Mouse (Mus musculus) forebrain, postnatal 0 days (tissue): Measurements from ENCODE around the gene Rnft1. TPM values are rescaled to one million over a fixed set of nuclear protein-coding genes. Genes with fewer than 3 reads are reported as not detected.

ENCODE experiments used
- ATAC-seq: fragments of 200-750 bp; cut with Nextera tagmentation; 2 replicates; pipeline ENCODE4 v1.8.0; 2017; ENCODE audit warnings: mild to moderate bottlenecking, moderate library complexity
- DNase-seq: peaks from one replicate; pipeline ENCODE4 v3.0.0-alpha.2; 2015
- H3K27ac ChIP-seq: fragments of 300-500 bp; sonication (generic); 2 replicates; pipeline ENCODE4 v1.5.1; 2014; ENCODE audit warnings: low read depth, mild to moderate bottlenecking, antibody characterized with exemption, low read length, moderate library complexity, mixed read lengths
- H3K27me3 ChIP-seq: fragments of 300-500 bp; sonication (generic); 2 replicates; pipeline ENCODE4 v1.6.1; 2014; ENCODE audit warnings: mild to moderate bottlenecking, low read length, mixed read lengths; ENCODE audit not compliant: insufficient read depth
- H3K36me3 ChIP-seq: fragments of 300-500 bp; sonication (generic); 2 replicates; pipeline ENCODE4 v1.6.1; 2014; ENCODE audit warnings: mild to moderate bottlenecking, moderate library complexity; ENCODE audit not compliant: insufficient read depth
- H3K4me1 ChIP-seq: fragments of 300-500 bp; sonication (generic); 2 replicates; pipeline ENCODE4 v1.6.1; 2014; ENCODE audit warnings: antibody characterized with exemption; ENCODE audit not compliant: insufficient read depth
- H3K4me2 ChIP-seq: fragments of 300-500 bp; sonication (generic); 2 replicates; pipeline ENCODE4 v1.6.1; 2014; ENCODE audit warnings: low read depth, mild to moderate bottlenecking, moderate library complexity
- H3K4me3 ChIP-seq: fragments of 300-500 bp; sonication (generic); 2 replicates; pipeline ENCODE4 v1.5.1; 2014; ENCODE audit warnings: low read depth, low read length, mixed read lengths
- H3K9ac ChIP-seq: fragments of 300-500 bp; sonication (generic); 2 replicates; pipeline ENCODE4 v1.6.1; 2014; ENCODE audit warnings: mild to moderate bottlenecking
- H3K9me3 ChIP-seq: fragments of 300-500 bp; sonication (generic); 2 replicates; pipeline ENCODE4 v1.6.1; 2016; ENCODE audit warnings: low read length
- CTCF ChIP-seq: sonication (generic); IDR thresholded peaks from 2 replicates; pipeline ENCODE4 v1.5.1; 2016; ENCODE audit warnings: antibody characterized with exemption, control low read depth, low read depth
- WGBS: fragments of 180-500 bp; shearing (Covaris S2); extraction: QIAGEN DNeasy Blood & Tissue Kit; methylation state at CpG from one replicate; pipeline ENCODE4 v1.1.7; 2014; 5-methylcytosine and 5-hydroxymethylcytosine counted together
- polyA plus RNA-seq: library from polyadenylated mRNA; unstranded; fragments of >200 nt; fragmentation: Nextera tagmentation; extraction: Ambion mirVana; gene quantifications from 2 replicates; pipeline ENCODE4 v1.2.1, GENCODE M21; 2015
- total RNA-seq: library from RNA; depleted of rRNA; stranded (reverse); fragments of >200 nt; gene quantifications from 2 replicates; pipeline ENCODE4 v1.2.3, GENCODE M21; 2014

Gene Rnft1
- total and polyA plus RNA-seq, 2 experiments from 2014 or later = 10.2 to 15.0 TPM

- peak; percentile 74 for DNase-seq
- Histone ChIP-seq H3K27ac (peak overlapping the region; percentile 80), H3K9ac (peak overlapping the region; percentile 69), H3K36me3 (peaks cover 6% of the 10 kb centered on the region; the same call in 1 of the 2 replicates), H3K4me2 (peak overlapping the region; percentile 64), H3K4me1 (peaks cover 9% of the 10 kb centered on the region), H3K4me3 (peak overlapping the region; percentile 62), H3K9me3 (no peaks in the 10 kb centered on the region), H3K27me3 (no peaks in the 10 kb centered on the region)
- peak; percentile 16; the same call in 1 of the 2 replicates for TF ChIP-seq CTCF
- under 1% methylated on average over 25 of the region's 25 CpGs for WGBS
- ATAC-seq = peak; percentile 59
These were observed 553 bp downstream of the Rnft1 start for GRCm38 (mm10) chr11:86484910-86485510.

DNA sequence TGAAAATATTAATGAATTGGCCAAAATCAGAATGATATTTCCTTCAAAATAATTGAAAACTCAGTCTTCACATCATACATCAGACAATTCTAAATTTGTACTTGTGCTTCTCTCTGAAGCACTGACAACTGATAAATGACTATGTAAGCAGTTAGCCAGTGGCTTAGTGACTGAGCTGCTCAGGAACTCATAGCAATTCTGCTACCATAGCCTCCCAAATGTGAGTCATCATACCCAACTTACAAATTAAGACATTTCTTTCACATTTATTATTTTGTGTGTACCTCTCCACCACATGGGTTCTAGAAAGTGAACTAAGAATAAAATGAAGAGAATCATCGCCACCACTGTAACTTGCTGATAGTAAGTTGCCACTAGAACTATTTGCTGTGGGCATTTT, 6.3 kb downstream of the Rnft1 start:
- Histone ChIP-seq H3K27me3 (no peaks in the 10 kb centered on the region), H3K9ac (no peak overlapping the region), H3K4me2 (no peak overlapping the region), H3K27ac (no peak overlapping the region), H3K4me3 (no peak overlapping the region), H3K4me1 (peaks cover 5% of the 10 kb centered on the region), H3K9me3 (no peaks in the 10 kb centered on the region), H3K36me3 (peaks cover 13% of the 10 kb centered on the region)
- ATAC-seq = no peak
- 89% methylated on average over 1 of the region's 1 CpGs for WGBS
- DNase-seq = no peak
- no peak for TF ChIP-seq CTCF

DNA sequence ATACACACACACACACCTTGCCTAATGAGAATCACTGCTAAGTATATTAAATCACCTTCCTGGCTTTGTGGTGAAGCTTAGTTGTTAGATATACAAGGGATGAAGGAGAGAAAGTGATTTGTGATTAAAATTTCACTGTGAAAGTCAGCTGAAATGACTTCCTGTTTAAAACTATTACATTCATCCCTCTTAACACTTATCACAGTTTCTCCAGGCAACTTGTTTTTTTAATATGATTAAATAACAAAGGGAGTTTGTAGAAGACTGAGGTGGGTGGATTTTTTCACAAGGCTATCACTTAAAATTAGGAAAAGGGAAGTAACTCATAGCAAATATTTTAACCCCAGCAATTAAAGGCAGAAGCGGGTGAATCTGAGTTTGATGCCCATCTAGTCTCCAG, 12.9 kb downstream of the Rnft1 start:
- Histone ChIP-seq H3K4me1 (no peaks in the 10 kb centered on the region), H3K9me3 (no peaks in the 10 kb centered on the region), H3K4me3 (no peak overlapping the region), H3K9ac (no peak overlapping the region), H3K36me3 (peaks cover 18% of the 10 kb centered on the region), H3K27me3 (no peaks in the 10 kb centered on the region), H3K4me2 (no peak overlapping the region), H3K27ac (no peak overlapping the region)
- ATAC-seq (no peak), DNase-seq (no peak)
- 97% methylated on average over 1 of the region's 1 CpGs for WGBS
- no peak for TF ChIP-seq CTCF

DNA sequence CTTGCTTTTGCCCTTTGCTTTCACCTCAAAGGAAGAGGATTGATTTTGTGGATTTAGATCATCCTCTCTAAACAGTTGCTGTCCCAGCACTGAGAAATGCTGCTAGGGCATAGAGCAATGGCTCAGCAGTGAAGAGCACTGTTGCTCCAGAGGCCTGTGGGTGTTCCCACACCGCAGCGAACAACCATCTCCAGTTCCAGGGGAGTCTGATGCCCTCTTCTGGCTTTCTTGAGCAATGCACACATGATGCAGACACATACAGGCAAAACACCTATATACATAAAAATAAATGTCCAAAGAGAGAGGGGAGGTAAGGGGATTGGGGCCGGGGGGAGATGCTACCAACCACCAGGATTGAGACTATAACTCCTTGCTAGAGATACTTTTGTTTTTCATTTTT, 13.5 kb downstream of the Rnft1 start:
- peaks cover 22% of the 10 kb centered on the region for H3K36me3 ChIP-seq
- H3K27me3 ChIP-seq = no peaks in the 10 kb centered on the region
- DNase-seq = peak; percentile 15
- H3K9me3 ChIP-seq = no peaks in the 10 kb centered on the region
- no peak for ATAC-seq
- WGBS = 79% methylated on average over 3 of the region's 3 CpGs
- no peak overlapping the region for H3K9ac ChIP-seq
- H3K4me3 ChIP-seq = no peak overlapping the region
- H3K4me2 ChIP-seq = no peak overlapping the region
- no peak overlapping the region for H3K27ac ChIP-seq
- no peaks in the 10 kb centered on the region for H3K4me1 ChIP-seq
- peak; percentile 46 for TF ChIP-seq CTCF

DNA sequence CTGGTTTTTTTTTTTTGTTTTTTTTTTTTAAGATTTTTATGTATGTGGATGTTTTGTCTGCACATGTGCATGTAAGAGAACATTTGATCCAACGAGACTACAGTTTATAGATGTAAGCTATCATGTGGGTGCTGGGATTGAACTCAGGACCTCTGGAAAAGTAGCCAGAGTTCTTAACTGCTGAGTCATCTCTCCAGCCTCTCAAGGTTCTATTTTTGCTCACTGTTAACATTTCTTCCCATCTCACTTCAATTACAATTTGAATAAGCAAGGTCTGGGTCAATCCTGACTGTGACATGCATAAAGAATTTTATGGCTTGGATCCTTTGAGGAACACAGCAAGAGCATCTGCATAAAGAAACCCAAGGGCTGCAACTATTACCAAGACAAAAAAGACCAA, 16.3 kb downstream of the Rnft1 start:
- no peak for TF ChIP-seq CTCF
- no peak for DNase-seq
- Histone ChIP-seq H3K36me3 (peaks cover 39% of the 10 kb centered on the region), H3K4me1 (no peaks in the 10 kb centered on the region), H3K4me2 (no peak overlapping the region), H3K27ac (no peak overlapping the region), H3K4me3 (no peak overlapping the region), H3K9me3 (no peaks in the 10 kb centered on the region), H3K9ac (no peak overlapping the region), H3K27me3 (no peaks in the 10 kb centered on the region)
- no peak for ATAC-seq
- WGBS = 74% methylated on average over 1 of the region's 1 CpGs

GRCm38 (mm10) chr11:86503121-86503520, 18.7 kb downstream of the Rnft1 start:
- H3K4me2 ChIP-seq = no peak overlapping the region
- no peaks in the 10 kb centered on the region for H3K9me3 ChIP-seq
- whole genome bisulfite sequencing = 98% methylated on average over 2 of the region's 2 CpGs
- H3K9ac ChIP-seq = no peak overlapping the region
- no peak for DNase-seq
- no peak overlapping the region for H3K27ac ChIP-seq
- no peak overlapping the region for H3K4me3 ChIP-seq
- no peak for ATAC-seq
- TF ChIP-seq CTCF = no peak
- H3K36me3 ChIP-seq = peaks cover 40% of the 10 kb centered on the region
- H3K27me3 ChIP-seq = no peaks in the 10 kb centered on the region
- H3K4me1 ChIP-seq = no peaks in the 10 kb centered on the region

DNA sequence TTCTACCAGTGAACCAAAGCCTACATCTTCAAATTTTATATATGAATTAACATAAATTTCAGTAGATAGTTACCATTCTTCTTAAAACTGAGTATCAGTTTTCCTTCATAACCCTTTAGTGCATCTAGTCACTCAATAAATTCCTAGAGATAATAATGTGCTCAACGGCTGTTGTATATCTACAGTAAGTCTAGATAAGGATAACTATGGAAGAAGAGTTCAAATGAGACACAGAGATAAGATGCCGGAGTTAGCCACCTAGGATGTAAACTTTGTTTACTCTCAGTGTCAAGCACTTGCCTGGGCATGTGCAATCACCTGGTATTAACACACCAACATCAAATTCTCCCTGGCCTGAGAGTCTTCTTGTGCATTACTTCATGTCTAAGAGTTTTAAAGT, 22.9 kb downstream of the Rnft1 start:
- H3K27me3 ChIP-seq = no peaks in the 10 kb centered on the region
- no peak for TF ChIP-seq CTCF
- H3K27ac ChIP-seq = no peak overlapping the region
- peaks cover 60% of the 10 kb centered on the region for H3K36me3 ChIP-seq
- H3K4me1 ChIP-seq = no peaks in the 10 kb centered on the region
- H3K4me3 ChIP-seq = no peak overlapping the region
- H3K4me2 ChIP-seq = no peak overlapping the region
- DNase-seq = no peak
- ATAC-seq = no peak
- no peaks in the 10 kb centered on the region for H3K9me3 ChIP-seq
- 94% methylated on average over 2 of the region's 2 CpGs for WGBS
- H3K9ac ChIP-seq = no peak overlapping the region
